Mouse (Mus musculus) lung, embryonic 14.5 days (tissue): Measurements from ENCODE around the gene Cobll1. TPM values are rescaled to one million over a fixed set of nuclear protein-coding genes. Genes with fewer than 3 reads are reported as not detected.
A peak's percentile ranks its signal among the peaks of the same experiment; 100 is the strongest.

Experiments used
- ATAC-seq: fragments of 200-750 bp; cut with Nextera tagmentation; 2 replicates; pipeline ENCODE4 v1.8.0; 2017; ENCODE audit warnings: mild to moderate bottlenecking, moderate TSS enrichment, moderate library complexity; ENCODE audit not compliant: insufficient read depth
- DNase-seq: peaks from one replicate; pipeline ENCODE4 v3.0.0-alpha.2; 2015
- H3K27ac ChIP-seq: fragments of 300-500 bp; sonication (generic); 2 replicates; pipeline ENCODE4 v1.5.1; 2014; ENCODE audit warnings: low read depth, mild to moderate bottlenecking, moderate library complexity
- H3K27me3 ChIP-seq: fragments of 300-500 bp; sonication (generic); 2 replicates; pipeline ENCODE4 v1.6.1; 2014; ENCODE audit warnings: low read length, control low read depth; ENCODE audit not compliant: insufficient read depth
- H3K36me3 ChIP-seq: fragments of 300-500 bp; sonication (generic); 2 replicates; pipeline ENCODE4 v1.6.1; 2014; ENCODE audit warnings: control low read depth; ENCODE audit not compliant: insufficient read depth
- H3K4me1 ChIP-seq: fragments of 300-500 bp; sonication (generic); 2 replicates; pipeline ENCODE4 v1.6.1; 2014; ENCODE audit warnings: antibody characterized with exemption, control low read depth; ENCODE audit not compliant: insufficient read depth
- H3K4me2 ChIP-seq: fragments of 300-500 bp; sonication (generic); 2 replicates; pipeline ENCODE4 v1.6.1; 2014; ENCODE audit warnings: mild to moderate bottlenecking
- H3K4me3 ChIP-seq: fragments of 300-500 bp; sonication (generic); 2 replicates; pipeline ENCODE4 v1.5.1; 2014; ENCODE audit warnings: low read depth, low read length
- H3K9ac ChIP-seq: fragments of 300-500 bp; sonication (generic); 2 replicates; pipeline ENCODE4 v1.6.1; 2014
- H3K9me3 ChIP-seq: fragments of 300-500 bp; sonication (generic); 2 replicates; pipeline ENCODE4 v1.6.1; 2016; ENCODE audit warnings: low read depth, low read length, control low read depth
- CTCF ChIP-seq: IDR thresholded peaks from 2 replicates; pipeline ENCODE4 v1.5.1; 2016; ENCODE audit warnings: antibody characterized with exemption, low read depth
- WGBS: fragments of 180-500 bp; shearing (Covaris S2); extraction: QIAGEN DNeasy Blood & Tissue Kit; methylation state at CpG from one replicate; pipeline ENCODE4 v1.1.7; 2014; 5-methylcytosine and 5-hydroxymethylcytosine counted together
- polyA plus RNA-seq: library from polyadenylated mRNA; unstranded; fragments of >200 nt; fragmentation: Nextera tagmentation; extraction: Ambion mirVana; gene quantifications from 2 replicates; pipeline ENCODE4 v1.2.1, GENCODE M21; 2014

Cobll1 gene
- 9.0 and 10.7 TPM in 2 replicates for polyA plus RNA-seq

- WGBS, result under 1% methylated on average over 37 of the region's 37 CpGs
- Histone ChIP-seq H3K27ac (peak within 1 kb of the TSS; percentile 91), H3K27me3 (no peaks in the 10 kb centered on the region; the same call in 1 of the 2 replicates), H3K36me3 (no peaks in the 10 kb centered on the region), H3K4me2 (peak within 1 kb of the TSS; percentile 89), H3K4me1 (no peaks in the 10 kb centered on the region), H3K4me3 (peak within 1 kb of the TSS; percentile 66), H3K9ac (peak within 1 kb of the TSS; percentile 74), H3K9me3 (no peaks in the 10 kb centered on the region)
- no peak for DNase-seq
- no peak for ATAC-seq
- no peak; the same call in 1 of the 2 replicates for TF ChIP-seq CTCF
These were observed at the start of gene Cobll1 for GRCm38 (mm10) chr2:65238964-65239570. Cobll1 (minus strand) TSS chr2:65239403.

- no peak overlapping the region for H3K4me3 ChIP-seq
- no peaks in the 10 kb centered on the region for H3K36me3 ChIP-seq
- H3K4me2 ChIP-seq, result no peak overlapping the region
- no peak overlapping the region for H3K9ac ChIP-seq
- H3K27ac ChIP-seq, result no peak overlapping the region
- no peaks in the 10 kb centered on the region for H3K27me3 ChIP-seq
- H3K4me1 ChIP-seq, result no peaks in the 10 kb centered on the region
- no peak for TF ChIP-seq CTCF
- DNase-seq (no peak), ATAC-seq (no peak)
- 71% methylated on average over 1 of the region's 1 CpGs for WGBS
- no peaks in the 10 kb centered on the region for H3K9me3 ChIP-seq
These were observed 49.5 kb upstream of the Cobll1 start for GRCm38 (mm10) chr2:65288696-65289095.

- Histone ChIP-seq H3K9ac (no peak overlapping the region), H3K27ac (no peak overlapping the region), H3K9me3 (no peaks in the 10 kb centered on the region), H3K4me2 (no peak overlapping the region), H3K4me3 (no peak overlapping the region), H3K27me3 (no peaks in the 10 kb centered on the region), H3K36me3 (no peaks in the 10 kb centered on the region), H3K4me1 (no peaks in the 10 kb centered on the region)
- DNase-seq, result peak; percentile 8
- WGBS, result 46% methylated on average over 3 of the region's 3 CpGs
- no peak for ATAC-seq
- TF ChIP-seq CTCF, result no peak
These were observed 46.2 kb upstream of the Cobll1 start for GRCm38 (mm10) chr2:65285380-65285779.

- peaks cover 6% of the 10 kb centered on the region; the same call in 1 of the 2 replicates for H3K4me1 ChIP-seq
These were observed 43.8 kb upstream of the Cobll1 start for GRCm38 (mm10) chr2:65282979-65283378.

GRCm38 (mm10) chr2:65279029-65279690 lies 40.0 kb upstream of the Cobll1 start:
- no peak overlapping the region for H3K4me3 ChIP-seq
- peak overlapping the region; percentile 35; the same call in 1 of the 2 replicates for H3K4me2 ChIP-seq
- DNase-seq, result peak; percentile 66
- no peaks in the 10 kb centered on the region for H3K36me3 ChIP-seq
- no peaks in the 10 kb centered on the region for H3K9me3 ChIP-seq
- 9% methylated on average over 4 of the region's 4 CpGs for WGBS
- H3K4me1 ChIP-seq, result peaks cover 6% of the 10 kb centered on the region; the same call in 1 of the 2 replicates
- TF ChIP-seq CTCF, result no peak
- no peaks in the 10 kb centered on the region for H3K27me3 ChIP-seq
- ATAC-seq, result peak; percentile 66; the same call in 1 of the 2 replicates
- H3K27ac ChIP-seq, result no peak overlapping the region
- no peak overlapping the region for H3K9ac ChIP-seq

More at GRCm38 (mm10) chr2:65282979-65283378, 43.8 kb upstream of the Cobll1 start:
- Histone ChIP-seq H3K27ac (no peak overlapping the region), H3K9me3 (no peaks in the 10 kb centered on the region), H3K4me2 (no peak overlapping the region), H3K36me3 (no peaks in the 10 kb centered on the region), H3K4me3 (no peak overlapping the region), H3K9ac (no peak overlapping the region), H3K27me3 (no peaks in the 10 kb centered on the region)
- TF ChIP-seq CTCF, result no peak
- DNase-seq (no peak), ATAC-seq (no peak)
- 66% methylated on average over 6 of the region's 6 CpGs for WGBS

GRCm38 (mm10) chr2:65275443-65276061 lies 36.3 kb upstream of the Cobll1 start:
- Histone ChIP-seq H3K9ac (no peak overlapping the region), H3K4me2 (no peak overlapping the region), H3K36me3 (no peaks in the 10 kb centered on the region), H3K27ac (no peak overlapping the region), H3K4me1 (peaks cover 6% of the 10 kb centered on the region; the same call in 1 of the 2 replicates), H3K4me3 (no peak overlapping the region), H3K27me3 (no peaks in the 10 kb centered on the region), H3K9me3 (no peaks in the 10 kb centered on the region)
- TF ChIP-seq CTCF, result no peak
- ATAC-seq (no peak), DNase-seq (no peak)
- 79% methylated on average over 6 of the region's 6 CpGs for WGBS

GRCm38 (mm10) chr2:65273910-65274309 lies 34.7 kb upstream of the Cobll1 start:
- no peaks in the 10 kb centered on the region for H3K36me3 ChIP-seq
- DNase-seq (no peak), ATAC-seq (no peak)
- no peak overlapping the region for H3K27ac ChIP-seq
- H3K27me3 ChIP-seq, result no peaks in the 10 kb centered on the region
- WGBS, result 56% methylated on average over 2 of the region's 2 CpGs
- no peak overlapping the region for H3K4me2 ChIP-seq
- no peaks in the 10 kb centered on the region for H3K9me3 ChIP-seq
- 0 out of 2 replicates have a peak, but pooled peaks cover 1% of the 10 kb centered on the region for H3K4me1 ChIP-seq
- no peak overlapping the region for H3K9ac ChIP-seq
- H3K4me3 ChIP-seq, result no peak overlapping the region
- no peak for TF ChIP-seq CTCF
